Mouse (Mus musculus) embryo, embryonic 11 days (tissue): ENCODE measurements around the gene Dscam.
"Not testable (repeated sequence)": the region's sequence is repeated elsewhere in the genome, so short reads cannot be mapped to it uniquely, and the experiment has no call there.

Experiments used
- DNase-seq: peaks from one replicate; pipeline ENCODE4 v3.0.0-alpha.2; 2015

The Dscam gene

GRCm38 (mm10) chr16:96931771-96932170, 238.8 kb downstream of the Dscam start:
- DNase-seq: no peak

DNA sequence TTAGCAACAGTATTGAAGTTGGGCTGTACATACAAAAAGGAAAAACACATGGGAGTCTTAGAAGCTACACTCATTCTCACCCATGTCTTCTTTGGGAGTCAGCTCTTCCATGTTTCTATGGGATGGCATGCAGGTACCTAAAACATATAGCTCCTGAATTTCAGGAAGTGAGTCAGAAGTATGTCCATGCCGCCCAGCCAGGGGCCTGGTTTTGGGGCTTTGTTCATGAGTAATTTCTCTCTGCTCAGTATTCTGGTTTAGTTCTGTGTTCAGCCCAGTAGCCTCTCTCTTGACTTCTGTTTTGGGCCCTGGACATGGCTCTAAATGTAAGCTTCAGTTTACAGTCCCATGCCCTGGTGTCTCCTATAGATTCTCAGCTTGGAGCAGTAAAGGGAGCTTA, 242.5 kb downstream of the Dscam start:
- no peak for DNase-seq

DNA sequence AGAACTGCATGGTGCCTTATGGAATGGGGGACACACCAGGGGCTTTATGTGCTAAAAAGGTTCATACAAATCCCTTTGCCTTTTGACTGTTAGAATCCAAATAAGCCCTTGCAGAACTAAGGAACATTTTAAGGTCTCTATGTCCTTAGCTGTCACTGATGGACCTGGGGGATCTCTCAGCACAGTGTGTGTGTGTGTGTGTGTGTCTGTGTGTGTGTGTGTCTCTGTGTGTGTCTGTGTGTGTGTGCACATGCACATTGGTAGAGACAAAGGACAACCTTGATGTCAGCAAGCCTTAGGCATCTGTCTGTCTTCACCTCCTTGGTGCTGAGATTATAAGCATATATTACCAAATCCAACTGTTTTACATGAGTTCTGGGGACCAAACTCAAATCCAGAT, 243.1 kb downstream of the Dscam start:
- no peak for DNase-seq

DNA sequence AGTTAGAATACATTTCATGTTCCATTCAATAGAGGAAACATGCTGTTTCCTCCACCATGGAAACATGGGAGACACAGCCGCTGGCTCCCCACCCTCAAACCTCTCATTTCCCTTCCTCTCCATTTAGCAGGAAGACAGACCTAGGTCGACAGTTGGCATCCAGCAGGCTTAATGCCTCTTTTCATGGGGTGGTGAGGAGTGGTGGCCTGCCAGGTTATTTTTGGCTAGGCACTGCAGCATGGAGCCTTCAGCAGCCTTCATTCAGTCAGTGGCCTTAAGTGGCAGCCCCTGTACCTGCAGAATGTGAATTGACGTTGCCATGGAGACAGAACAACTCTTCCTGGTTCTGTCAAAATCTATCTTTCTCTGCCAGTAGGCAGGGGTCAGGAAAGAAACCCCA, 243.6 kb downstream of the Dscam start:
- no peak for DNase-seq

GRCm38 (mm10) chr16:96923941-96924340, 246.6 kb downstream of the Dscam start:
- DNase-seq: no peak

- no peak for DNase-seq
Observed at GRCm38 (mm10) chr16:96914495-96914894, 256.1 kb downstream of the Dscam start.

DNA sequence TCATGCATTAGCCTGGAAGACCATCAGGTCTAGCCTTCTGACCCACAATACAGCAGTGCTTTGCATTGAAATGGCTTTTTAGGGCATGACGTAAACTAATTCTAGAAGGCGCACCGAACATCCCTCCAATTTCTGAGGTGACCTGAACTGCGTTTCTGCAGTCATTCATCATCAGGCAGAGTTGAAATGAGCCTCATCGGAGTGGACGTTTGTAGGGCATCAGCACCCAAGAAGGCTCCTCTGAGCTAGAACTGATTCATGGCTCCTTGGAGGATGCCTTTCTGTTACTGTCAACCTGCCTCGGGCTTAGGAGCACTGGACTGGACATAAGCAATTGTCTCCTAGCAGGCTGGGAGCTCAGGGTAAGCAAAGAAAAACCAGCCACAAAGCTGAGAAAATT, 257.7 kb downstream of the Dscam start:
- no peak for DNase-seq

GRCm38 (mm10) chr16:96912103-96912502, 258.4 kb downstream of the Dscam start:
- DNase-seq: no peak

- DNase-seq: no peak
Observed at GRCm38 (mm10) chr16:96910405-96911164, 260.0 kb downstream of the Dscam start.

DNA sequence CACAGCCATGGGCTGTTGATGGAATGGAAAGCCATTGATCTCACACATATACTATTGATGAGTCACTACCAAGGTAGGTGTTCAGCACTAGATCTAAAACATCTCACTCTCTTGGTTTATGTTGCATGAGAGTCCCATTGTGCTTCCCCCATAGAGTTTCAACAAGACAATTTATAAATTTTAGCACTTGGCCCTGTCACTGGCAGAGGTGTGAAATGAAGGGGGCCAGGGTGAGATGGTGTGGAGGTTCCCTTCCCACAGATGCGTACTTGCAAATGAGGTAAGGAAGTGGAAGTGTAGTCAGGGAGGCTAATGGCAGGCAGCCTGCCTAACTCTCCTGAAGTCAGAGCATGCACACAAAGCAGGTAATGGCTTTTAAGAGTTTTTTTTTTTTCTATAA, 262.7 kb downstream of the Dscam start:
- DNase-seq: no peak

DNA sequence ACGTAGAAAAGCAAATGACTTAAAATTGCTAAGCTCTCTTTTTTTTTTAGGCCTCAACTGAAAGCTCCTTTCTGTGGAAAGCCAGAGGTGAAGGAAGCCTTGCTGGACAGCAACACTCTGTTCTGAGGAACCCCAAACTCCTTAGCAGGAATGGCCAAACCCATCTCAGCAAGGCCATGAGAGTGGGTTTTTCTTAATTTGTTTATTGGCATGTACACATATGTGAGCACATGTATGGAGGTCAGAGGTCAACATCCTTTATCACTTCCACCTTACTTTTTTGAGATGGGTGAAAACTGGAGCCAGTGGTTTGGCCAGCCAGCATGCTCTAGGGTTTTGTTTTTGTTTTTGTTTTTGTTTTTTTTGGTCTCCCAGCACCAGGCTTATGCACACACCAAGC, 263.5 kb downstream of the Dscam start:
- no peak for DNase-seq

GRCm38 (mm10) chr16:96906630-96907029, 263.9 kb downstream of the Dscam start:
- no peak for DNase-seq

DNA sequence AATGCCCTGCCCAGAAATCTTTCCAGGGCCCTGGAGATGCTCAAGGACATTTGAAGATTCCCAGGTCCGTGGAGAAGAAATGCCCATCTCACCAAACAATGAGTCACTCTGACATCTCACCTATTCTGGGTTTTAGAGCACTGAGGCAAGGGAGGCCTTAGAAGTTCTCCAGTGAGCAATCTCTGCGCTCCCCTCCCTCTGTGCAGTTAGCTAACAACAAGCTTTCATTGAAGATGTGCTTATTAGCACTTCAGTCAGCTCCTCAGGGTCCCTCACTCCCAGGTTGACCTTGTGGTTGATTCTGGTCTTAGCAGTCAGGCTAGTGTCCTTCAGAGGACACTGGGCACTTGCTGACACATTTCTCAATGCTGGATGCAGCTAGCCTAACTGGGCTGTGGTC, 265.8 kb downstream of the Dscam start:
- DNase-seq: no peak

DNA sequence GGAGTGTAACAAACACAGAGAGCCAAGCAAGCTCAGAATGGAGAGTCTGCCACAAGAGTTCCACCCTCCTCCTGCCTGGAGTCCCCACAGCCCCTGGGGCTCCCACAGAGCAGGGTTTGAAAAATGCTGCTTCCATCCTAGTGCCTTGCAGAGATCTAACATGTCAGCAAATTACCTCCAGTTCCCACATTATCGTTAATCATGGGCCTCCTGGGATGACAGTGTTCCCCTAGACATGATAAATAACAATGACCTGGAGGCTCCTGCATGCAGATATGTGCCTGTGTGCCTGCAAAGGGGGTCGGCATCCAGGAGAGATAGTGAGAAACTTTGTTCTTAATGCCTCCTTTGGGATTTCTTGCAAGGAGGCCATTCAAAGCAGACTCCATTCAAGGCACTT, 266.2 kb downstream of the Dscam start:
- peak; percentile 28 for DNase-seq

DNA sequence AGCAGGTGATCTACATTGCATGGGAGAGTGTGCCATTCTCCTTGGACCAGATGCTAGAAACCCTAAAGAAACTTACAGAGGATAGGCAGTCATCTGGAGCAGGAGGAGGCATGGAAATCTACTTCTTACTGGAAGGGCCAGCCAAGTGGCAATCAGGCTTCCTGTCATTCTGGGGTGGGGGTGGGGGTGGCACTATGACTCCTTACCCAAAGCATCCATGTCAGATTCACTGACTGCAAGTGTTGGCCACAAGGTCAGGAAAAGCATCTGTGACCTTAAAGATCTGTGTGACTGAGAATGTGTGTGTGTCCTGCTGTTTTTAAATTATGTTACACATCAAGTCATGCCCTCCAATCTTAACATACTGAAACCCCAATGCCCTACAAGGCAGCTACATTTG, 268.0 kb downstream of the Dscam start:
- no peak for DNase-seq

DNA sequence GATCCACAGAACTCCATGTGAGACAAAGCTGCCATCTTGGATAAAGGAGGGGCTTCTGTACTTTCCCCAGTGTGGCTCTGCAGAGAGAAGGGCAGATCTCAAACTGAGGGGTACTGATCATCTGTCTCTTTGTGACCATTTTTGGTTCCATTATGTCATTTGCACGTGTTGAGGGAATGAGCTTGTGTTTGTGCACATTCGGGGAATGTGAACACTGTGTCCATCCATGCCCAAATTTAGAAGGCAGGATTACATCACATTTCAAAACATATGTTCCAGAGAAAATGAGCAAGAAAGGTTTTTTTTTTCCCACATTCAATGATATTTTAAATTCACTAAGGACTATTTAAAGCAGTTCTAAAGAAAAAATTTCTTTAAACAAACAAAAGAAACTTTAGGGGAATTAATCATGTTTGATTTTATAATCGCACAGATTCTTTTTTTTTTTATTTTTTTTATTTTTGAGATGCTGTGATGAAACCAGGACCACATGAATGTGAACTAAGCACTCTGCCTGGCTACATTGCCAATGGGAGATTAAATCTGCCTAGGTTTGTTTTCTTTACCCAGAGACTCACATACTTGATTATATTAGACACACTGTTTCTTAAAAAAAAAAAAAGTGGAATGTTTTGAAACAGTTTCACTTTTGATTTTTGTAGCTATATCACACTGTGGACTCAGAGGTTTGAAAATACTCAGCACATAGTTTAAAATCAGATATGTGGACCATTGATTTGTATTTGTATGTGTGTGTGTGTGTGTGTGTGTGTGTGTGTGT, 269.1 kb downstream of the Dscam start:
- DNase-seq: no peak

- DNase-seq: no peak
Observed at GRCm38 (mm10) chr16:96899329-96899728, 271.2 kb downstream of the Dscam start.

- DNase-seq: peak; percentile 72
Observed at GRCm38 (mm10) chr16:96896510-96897133, 273.9 kb downstream of the Dscam start.

GRCm38 (mm10) chr16:96888036-96888435, 282.5 kb downstream of the Dscam start:
- no peak for DNase-seq

- DNase-seq: no peak
Observed at GRCm38 (mm10) chr16:96885817-96886216, 284.7 kb downstream of the Dscam start.

- not testable (repeated sequence) for DNase-seq
Observed at GRCm38 (mm10) chr16:96884590-96884989, 286.0 kb downstream of the Dscam start.

DNA sequence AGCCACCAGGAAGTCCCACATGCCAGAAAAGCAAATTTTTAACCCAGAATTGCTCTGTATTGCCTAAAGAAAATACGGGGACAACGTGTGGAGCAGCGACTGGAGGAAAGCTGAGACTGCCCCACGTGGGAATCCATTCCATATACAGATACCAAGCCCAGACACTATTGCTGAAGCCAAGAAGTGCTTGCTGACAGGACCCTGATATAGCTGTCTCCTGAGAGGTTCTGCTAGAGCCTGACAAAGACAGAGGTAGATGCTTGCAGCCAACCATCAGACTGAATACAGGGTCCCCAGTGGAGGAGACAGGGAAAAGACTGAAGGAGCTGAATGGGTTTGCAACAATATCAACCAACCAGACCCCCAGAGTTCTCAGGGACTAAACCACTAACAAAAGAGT, 293.3 kb downstream of the Dscam start:
- no peak for DNase-seq

DNA sequence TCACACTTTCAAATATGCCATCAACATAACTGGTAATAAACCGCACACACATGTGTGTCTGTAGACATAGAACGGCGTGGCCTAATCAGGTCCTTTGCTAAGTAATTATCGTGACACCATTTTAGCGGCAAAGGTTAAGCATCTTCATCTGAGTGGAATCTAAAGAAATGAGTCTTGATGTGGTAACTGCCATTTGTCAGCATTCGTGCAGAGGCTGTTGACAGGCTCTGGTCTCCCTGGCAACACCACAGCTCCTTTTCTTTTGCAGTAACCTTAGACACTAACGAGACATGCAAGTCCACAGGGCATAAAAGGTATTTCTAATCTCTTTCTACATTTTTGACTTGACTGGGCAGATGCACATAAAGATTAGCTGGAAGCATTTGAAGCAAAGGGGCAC, 297.8 kb downstream of the Dscam start:
- DNase-seq: peak; percentile 42

GRCm38 (mm10) chr16:96857571-96857970, 313.0 kb downstream of the Dscam start:
- no peak for DNase-seq
